Mouse (Mus musculus) right cerebral cortex, adult 18-20 months (tissue): Measurements from ENCODE around the gene Gm14403.
"Not testable (repeated sequence)": the region's sequence is repeated elsewhere in the genome, so short reads cannot be mapped to it uniquely, and the experiment has no call there.

Experiments used
- DNase-seq: peaks from one replicate; pipeline ENCODE4 v3.0.0; 2022; ENCODE audit warnings: mixed read lengths

The Gm14403 gene

DNA sequence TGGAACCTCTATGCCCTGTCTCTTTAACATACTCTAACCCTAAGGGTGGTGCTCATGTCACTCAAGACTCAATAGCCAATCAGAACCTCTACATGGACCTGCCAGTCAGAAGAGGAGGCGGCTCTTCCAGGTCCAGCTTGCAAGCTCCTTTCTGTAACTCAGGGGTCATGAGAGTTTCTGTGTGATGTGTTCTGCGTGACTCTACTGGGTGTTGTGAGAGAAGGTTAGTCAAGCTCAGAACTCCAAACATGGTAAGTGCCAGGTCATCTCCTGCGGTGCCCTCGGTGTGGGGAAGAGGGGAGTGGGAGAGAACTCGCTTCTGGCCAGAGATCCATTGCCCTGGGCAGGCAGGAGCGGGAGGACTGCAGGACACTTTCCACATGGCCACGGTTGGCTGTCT, at the start of gene Gm14403:
Gm14403 (plus strand) TSS at position 149 of the 400 bp plus-strand sequence.
- peak; percentile 39 for DNase-seq

DNA sequence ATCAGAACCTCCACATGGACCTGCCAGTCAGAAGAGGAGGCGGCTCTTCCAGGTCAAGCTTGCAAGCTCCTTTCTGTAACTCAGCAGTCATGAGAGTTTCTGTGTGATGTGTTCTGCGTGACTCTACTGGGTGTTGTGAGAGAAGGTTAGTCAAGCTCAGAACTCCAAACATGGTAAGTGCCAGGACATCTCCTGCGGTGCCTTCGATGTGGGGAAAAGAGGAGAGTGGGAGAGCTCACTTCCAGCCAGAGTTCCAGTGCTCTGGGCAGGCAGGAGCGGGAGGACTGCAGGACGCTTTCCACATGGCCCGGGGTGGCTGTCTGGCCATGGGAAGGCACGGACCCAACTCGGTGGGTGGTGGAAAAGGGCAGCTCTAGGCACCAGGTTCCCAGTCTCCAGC, 33.3 kb upstream of the Gm14403 start, which contains the start of gene Zfp970:
Zfp970 (plus strand) TSS at position 58 of the 400 bp plus-strand sequence.
- peak; percentile 18 for DNase-seq

DNA sequence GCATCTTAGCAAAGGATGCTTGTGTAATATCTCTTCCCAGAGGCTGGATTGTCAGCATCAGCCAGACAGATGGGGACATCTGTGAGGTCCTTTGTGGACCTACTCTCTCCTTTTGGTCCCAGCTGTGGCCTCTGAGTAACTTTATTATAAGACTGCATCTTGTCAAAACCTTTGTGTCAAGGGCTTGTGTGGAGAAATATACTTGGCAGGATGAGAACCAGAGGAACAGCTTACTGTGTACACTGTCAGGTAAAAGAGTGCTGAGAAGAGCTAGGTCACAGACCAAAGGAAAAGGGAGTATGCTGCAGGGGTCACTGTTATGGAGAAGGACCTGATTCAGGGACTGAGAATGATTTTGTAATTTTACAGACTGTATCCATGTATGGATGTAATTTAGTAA, 29.8 kb upstream of the Gm14403 start:
- DNase-seq: not testable (repeated sequence)

DNA sequence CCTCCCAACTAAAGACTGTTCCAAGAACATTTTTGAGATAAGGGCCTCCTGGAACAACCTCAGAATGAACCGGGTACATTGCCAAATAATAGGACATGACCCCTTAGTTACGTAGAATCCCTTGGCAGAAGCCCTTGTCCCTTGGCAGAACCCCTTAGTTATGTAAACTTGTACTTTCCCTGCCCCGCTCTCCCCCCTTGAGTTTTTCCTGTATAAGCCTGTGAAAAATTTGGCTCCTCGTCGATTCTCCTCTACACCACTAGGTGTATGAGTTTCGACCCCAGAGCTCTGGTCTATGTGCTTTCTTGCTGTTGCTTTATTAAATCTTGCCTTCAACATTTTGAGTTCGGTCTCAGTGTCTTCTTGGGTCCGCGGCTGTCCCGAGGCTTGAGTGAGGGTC, 25.8 kb upstream of the Gm14403 start:
- DNase-seq: not testable (repeated sequence)

DNA sequence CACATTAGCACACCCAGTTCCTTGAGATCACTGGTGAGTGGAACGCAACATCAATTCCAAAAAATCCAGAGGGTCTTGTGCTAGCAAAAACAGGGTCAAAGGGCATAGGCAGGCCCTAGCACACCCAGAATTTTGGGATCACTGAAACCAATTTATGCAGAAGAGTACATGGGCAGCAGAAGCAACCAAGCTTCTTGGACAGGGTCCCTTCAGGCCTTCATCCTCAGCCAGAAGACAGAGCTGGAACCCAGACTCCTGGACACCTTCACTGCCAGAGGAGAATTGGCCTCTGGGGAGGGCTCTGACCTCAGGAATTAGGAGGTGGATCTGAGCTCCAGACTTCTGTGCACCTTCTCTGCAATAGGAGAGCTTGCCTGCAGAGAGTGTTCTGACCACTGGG, 16.0 kb upstream of the Gm14403 start:
- DNase-seq: not testable (repeated sequence)

DNA sequence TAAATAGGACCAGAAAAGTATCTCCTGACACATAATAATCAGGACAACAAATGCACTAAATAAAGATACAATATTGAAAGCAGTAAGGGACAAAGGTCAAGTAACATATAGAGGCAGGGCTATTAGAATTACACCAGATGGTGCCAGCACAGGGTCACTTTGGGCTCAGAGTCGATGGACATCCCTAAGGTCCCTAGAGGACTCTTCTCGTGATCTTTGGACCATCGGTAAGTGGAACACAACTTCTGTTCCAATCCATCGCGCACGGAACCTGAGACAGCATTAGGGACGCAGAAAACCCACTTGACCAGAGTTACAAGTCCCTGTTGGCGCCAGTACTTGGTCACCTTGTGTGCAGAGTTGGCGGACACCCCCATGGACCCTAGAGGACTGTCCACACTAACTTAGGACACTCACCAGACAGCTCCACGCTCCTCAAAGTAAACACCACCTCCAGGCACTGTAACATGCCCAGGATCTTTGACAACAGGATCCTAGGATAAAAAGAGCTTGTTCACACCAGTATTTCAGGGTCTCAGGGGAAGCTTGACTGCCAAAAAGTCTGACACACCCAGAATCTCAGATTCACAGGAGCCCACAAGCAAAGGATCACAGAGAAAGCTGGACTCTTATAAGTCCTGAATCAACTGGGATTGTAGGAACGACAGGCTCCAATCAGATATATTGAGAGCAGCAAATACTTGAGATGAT, 14.6 kb upstream of the Gm14403 start:
- DNase-seq: not testable (repeated sequence)

DNA sequence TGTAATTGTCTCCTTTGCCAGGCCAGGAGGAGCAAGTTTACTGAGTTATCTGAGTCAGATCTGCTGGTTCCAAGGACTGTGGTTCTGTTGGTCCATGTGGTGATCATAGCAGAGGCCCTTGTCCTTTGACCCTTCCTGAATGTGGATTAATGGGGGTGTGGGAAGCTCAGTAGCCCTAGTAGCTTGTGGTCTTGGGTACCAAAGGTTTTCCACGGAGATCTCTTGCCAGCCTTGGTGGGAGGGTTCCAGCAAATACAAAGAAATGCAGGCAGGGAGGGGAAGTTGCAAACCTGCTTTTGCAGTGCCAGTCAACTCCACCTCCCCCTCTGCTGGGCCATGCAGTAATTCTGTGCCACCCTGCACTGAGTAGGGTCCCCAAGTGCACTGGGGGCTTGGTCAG, 1.2 kb downstream of the Gm14403 start:
- DNase-seq: not testable (repeated sequence)

DNA sequence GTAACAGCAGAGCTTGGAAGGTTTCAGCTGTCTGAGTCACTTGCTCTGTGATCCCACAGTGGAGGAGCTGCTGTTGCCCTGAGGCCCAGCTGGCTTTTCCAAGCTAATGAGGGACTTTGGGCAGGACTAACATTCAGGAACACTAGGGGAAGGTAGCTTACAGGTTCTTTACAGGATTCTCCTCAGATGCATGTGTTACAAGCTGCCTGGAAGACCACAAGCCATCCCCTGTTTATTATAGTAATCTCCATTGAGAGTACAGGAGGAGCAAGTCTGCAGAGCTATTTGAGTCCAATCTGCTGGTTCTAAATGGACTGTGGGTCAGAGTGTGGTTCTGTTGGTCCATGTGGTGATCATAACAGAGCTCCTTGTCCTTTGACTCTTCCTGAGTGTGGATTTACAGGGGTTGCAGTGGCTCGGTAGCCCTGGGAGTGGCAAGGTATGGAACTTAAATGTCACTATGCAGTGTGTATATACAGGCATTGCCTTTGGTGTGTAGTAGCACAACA, 7.2 kb downstream of the Gm14403 start:
- not testable (repeated sequence) for DNase-seq

DNA sequence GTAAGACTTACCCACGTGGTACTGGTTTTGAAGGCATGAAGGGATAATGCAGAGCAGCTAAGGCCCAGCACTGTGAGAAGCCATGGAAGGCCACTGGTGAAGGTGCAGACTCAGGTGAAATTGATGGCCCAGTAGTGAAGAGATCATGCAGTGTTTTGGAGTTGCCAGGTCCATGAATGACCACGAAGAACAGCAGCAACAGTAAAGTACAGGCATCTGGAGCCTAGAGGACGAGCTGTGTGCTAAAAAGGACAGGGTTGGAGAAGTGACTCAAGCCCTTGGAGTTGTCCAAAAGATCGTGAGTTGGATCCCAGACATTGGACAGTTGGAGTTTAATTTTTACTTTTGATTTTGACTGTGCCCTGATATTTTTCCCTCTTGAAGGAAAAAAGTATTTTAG, 13.4 kb downstream of the Gm14403 start:
- not testable (repeated sequence) for DNase-seq

DNA sequence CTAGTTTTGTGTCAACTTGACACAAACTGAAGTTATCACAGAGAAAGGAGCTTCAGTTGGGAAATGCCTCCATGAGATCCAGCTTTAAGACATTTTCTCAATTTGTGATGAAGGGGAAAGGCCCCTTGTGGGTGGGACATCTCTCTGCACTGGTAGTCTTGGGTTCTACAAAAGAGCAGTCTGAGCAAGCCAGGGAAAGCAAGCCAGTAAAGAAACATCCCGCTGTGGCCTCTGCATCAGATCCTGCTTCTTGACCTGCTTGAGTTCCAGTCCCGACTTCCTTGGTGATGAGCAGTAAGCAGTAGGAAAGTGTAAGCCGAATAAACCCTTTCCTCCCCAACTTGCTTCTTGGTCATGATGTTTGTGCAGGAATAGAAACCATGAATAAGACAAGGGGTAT, 14.0 kb downstream of the Gm14403 start:
- DNase-seq: not testable (repeated sequence)

DNA sequence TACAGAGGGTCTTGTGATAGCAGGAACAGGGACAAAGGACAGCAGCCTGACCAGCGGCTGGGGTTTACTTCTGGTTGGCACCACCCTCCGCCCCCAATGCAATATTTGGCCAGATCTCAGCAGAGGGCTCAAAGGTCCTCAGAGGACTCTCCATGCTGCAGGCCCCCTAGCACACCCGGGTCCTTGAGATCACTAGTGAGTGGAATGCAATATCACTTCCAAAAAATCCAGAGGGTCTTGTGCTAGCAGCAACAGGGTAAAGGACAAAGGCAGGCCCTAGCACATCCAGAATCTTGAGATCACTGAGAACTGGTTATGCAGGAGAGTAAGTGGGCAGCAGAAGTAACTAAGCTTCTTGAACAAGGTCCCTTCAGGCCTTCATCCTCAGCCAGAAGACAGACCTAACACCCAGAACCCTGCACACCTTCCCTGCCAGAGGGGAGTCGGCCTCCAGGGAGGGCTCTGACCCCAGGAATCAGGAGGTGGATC, 16.0 kb downstream of the Gm14403 start:
- not testable (repeated sequence) for DNase-seq

DNA sequence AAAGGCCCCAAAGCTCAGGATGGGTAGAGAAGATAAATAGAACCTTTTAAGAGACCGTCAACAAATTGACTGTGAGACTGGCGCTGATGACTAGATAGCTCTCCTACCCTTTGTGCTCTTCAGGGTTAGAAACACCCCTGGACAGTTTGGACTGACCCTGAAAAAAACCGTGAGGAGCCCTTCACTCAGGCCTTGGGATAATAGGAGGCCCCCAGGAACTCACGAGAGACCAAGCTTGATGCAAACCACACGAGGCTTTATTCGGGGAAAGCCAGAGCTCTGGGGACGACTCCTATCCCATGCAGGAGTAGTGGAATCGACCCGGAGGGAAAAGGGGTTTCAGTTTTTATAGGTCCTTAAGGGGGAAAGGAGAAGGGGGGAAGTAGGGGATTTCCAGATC, 19.7 kb downstream of the Gm14403 start:
- DNase-seq: not testable (repeated sequence)

DNA sequence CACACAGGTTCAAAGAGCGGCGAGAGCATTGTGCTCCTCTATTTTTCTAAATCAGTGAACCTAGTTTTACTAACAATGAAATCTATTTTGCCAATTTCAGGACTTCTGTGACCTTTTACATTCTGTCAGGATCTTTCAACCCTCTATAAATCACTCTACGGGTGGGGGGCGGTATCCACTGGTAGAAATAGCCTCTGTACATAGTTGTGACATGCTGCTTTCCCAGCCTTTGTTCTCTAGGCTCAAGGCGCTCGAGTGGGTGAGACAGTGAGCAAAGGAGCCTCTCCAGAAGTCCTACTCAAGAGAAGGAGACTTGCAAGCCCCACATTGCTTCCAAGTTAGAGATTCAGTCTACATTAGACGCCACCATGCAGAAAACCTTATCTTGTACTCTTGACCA, 20.3 kb downstream of the Gm14403 start:
- DNase-seq: not testable (repeated sequence)

DNA sequence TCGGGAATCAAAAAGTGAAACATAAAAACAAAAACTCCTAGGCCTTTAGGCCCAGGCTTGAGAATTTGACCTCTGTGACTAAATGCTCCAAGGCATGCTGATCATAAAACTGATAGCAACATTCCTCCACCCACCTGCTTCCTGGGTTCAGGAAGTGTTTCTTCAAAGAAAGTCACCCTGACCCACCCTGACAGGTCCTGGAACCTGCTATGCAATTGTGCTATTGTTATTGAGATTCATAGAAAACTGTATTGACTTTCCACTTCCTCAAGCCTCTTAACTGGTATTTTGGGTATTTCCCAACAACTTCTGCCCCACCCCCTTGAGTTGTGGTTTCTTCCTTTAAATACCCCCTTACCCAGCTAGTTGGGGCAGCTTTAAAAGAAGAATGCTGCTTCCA, 20.9 kb downstream of the Gm14403 start:
- not testable (repeated sequence) for DNase-seq

DNA sequence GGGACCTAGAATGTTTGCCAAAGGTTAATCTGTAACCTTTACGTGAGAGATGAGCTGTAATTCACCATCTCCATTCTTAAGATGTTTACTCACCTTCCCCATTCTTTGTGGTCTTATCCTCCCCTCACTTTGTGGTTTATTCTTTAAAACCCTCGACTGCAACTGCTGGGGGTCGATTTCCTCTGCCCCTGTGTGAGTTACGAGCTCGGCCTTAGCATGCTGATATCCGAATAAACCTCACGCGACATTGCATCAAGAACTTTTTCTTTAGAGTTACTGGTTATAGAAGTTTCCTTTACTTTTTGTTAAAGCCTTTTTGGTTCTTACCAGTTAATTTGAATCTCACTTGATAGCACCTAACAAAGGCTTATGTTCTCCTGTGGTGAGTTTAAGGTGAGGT, 22.0 kb downstream of the Gm14403 start:
- no peak for DNase-seq

DNA sequence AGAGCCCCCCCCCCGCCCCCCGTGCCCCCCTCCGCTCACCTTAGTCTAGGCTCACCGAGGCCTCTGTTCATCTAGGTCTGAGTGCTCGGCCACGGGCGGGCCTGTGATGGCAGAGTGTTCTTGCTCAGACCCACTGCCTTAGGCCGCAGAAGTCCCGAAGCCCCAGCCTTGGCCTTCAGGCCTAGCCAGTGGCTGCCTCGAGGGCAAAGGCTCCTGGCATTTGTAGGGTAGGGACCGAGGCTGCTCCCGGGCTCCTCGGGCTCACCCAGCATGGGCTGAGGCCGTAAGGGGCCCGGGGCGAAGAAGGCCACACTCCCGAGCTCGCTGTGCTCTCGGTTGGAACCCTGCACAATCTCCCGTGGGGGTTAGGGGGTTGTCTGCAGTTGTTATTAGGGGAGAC, 25.0 kb downstream of the Gm14403 start:
- DNase-seq: no peak

DNA sequence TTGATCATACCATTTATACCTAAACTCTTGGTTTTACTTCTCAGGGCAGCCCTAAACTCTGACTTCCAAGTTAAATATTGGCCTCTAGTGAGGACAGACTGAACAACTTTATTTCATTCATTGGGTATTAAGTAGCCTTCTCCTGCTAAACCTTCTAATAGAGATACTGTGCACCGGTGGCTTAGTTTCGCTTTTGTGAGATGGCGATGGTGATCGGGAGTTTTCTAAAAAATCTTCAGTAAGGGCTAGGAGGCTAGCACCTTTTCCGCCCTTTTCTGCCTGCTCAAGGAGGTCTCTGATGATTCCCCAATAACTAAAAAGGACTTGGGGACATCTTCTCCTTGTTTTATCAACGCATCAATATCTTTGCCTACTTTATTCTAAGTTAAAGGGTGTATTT, 25.7 kb downstream of the Gm14403 start:
- not testable (repeated sequence) for DNase-seq

DNA sequence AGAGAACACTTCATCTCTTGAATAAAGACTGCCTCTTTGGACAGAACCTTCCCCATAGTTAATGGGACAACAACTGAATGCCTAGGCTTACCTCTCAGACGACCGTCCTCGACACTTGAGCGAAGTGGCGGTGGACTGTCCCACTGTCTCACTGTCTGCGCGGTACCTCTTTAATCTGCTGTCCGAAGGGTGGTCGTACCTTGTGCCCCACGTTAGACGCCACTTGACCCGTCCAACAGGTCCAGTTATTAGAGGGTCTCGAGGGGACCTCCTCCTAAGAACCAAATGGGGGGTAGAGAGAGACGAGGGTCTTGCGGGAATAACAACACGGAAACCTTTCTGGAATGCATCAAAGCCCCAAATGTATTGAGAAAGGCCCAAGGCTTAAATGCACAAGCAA, 26.2 kb downstream of the Gm14403 start:
- not testable (repeated sequence) for DNase-seq

DNA sequence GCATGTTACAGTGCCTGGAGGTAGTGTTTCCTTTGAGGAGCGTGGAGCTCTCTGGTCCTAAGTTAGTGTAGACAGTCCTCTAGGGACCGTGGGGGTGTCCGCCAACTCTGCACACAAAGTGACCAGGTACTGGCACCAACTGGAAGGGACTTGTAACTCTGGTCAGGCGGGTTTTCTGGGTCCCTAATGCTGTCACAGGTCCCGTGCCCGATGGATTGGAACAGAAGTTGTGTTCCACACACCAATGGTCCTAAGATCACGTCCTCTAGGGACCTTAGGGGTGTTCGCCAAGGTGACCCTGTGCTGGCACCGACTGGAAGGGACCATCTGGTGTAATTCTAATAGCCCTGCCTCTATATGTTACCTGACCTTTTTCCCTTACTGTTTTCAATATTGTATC, 37.9 kb downstream of the Gm14403 start:
- no peak for DNase-seq

DNA sequence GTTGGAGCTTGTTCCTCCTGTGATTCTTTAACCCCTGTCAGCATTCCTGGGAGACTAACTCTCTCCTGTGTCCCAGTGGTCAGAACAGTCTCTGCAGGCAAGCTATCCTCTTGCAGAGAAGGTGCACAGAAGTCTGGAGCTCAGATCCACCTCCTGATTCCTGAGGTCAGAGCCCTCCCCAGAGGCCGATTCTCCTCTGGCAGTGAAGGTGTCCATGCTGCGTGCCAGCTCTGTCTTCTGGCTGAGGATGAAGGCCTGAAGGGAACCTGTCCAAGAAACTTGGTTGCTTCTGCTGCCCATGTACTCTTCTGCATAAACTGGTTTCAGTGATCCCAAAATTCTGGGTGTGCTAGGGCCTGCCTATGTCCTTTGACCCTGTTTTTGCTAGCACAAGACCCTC, 39.1 kb downstream of the Gm14403 start:
- DNase-seq: not testable (repeated sequence)

DNA sequence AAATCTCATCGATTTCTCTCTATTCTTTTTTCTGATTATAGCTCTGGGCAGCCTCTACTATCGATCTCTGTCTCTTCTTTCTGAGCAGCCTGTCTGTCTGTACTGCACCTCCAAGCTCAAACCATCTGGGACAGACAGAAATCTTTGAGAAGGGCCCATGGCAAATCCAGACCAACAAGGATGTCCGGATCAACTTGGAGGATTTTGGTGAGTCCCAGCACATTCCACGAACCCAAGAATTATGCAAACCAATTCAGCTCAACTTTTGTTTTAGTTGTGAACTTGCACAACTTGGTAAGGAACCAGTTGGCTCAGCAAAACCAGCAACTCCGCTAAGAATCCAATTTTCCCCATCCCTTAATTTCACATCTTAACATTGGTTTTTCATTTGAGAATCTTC, 39.7 kb downstream of the Gm14403 start:
- not testable (repeated sequence) for DNase-seq

DNA sequence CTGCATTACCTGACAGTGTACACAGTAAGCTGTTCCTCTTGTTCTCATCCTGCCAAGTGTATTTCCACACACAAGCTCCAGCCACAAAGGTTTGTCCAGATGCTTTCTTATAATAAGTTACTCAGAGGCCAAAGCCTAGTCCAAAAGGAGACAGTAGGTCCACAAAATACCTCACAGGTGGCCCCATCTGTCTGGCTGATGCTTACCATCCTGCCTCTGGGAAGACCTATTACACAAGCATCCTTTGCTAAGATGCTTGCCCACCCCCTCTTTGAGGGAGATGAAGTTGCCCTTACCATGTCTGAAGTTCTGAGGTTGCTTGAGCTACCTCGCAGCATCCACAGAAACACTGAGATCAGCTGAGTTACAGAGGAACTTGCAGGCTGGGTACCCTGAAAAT, 57.2 kb downstream of the Gm14403 start:
- DNase-seq: not testable (repeated sequence)
